Mouse (Mus musculus): ENCODE measurements around the gene Abl2.
"Not testable (repeated sequence)": the region's sequence is repeated elsewhere in the genome, so short reads cannot be mapped to it uniquely, and the experiment has no call there.

Abl2 gene

GRCm38 (mm10) chr1:156630965-156631364, 72.4 kb downstream of the Abl2 start:
- CTCF ChIA-PET: interaction anchor here (0.6 to 0.9 kb wide), 2 partner anchors 9 to 97 kb away, joined by 3 to 7 read pairs; no protein-coding TSS in a partner anchor

GRCm38 (mm10) chr1:156633095-156633494, 74.5 kb downstream of the Abl2 start:
- CTCF ChIA-PET: interaction anchor here (1.3 kb wide), 1 partner anchor 96 kb away, joined by 4 read pairs; no protein-coding TSS in a partner anchor

GRCm38 (mm10) chr1:156635148-156635547, 76.6 kb downstream of the Abl2 start:
- CTCF ChIA-PET: interaction anchor here (0.6 kb wide), 1 partner anchor 194 kb away, joined by 3 read pairs; no protein-coding TSS in a partner anchor

- CTCF ChIA-PET: no interaction called here
Measured at GRCm38 (mm10) chr1:156639455-156639854, 80.9 kb downstream of the Abl2 start.

GRCm38 (mm10) chr1:156640577-156640976, 82.0 kb downstream of the Abl2 start:
- CTCF ChIA-PET: interaction anchor here (0.5 kb wide), 1 partner anchor 946 kb away, joined by 3 read pairs; no protein-coding TSS in a partner anchor

GRCm38 (mm10) chr1:156641808-156642207, 83.2 kb downstream of the Abl2 start:
- CTCF ChIA-PET: interaction anchor here (0.6 kb wide), 1 partner anchor 66 kb away, joined by 3 read pairs; no protein-coding TSS in a partner anchor

GRCm38 (mm10) chr1:156642813-156643212, 84.2 kb downstream of the Abl2 start:
- CTCF ChIA-PET: no interaction called here

GRCm38 (mm10) chr1:156644061-156644460, 85.5 kb downstream of the Abl2 start:
- CTCF ChIA-PET: interaction anchor here (0.6 kb wide), 1 partner anchor 291 kb away, joined by 3 read pairs; no protein-coding TSS in a partner anchor

GRCm38 (mm10) chr1:156644780-156645523, 86.4 kb downstream of the Abl2 start:
- CTCF ChIA-PET: no interaction called here

- CTCF ChIA-PET: no interaction called here
Measured at GRCm38 (mm10) chr1:156645971-156646370, 87.4 kb downstream of the Abl2 start.

GRCm38 (mm10) chr1:156648705-156649104, 90.1 kb downstream of the Abl2 start:
- CTCF ChIA-PET: interaction anchor here (0.5 kb wide), 1 partner anchor 56 kb away, joined by 4 read pairs; no protein-coding TSS in a partner anchor

GRCm38 (mm10) chr1:156650631-156651030, 92.0 kb downstream of the Abl2 start:
- CTCF ChIA-PET: no interaction called here

GRCm38 (mm10) chr1:156652189-156652822, 93.7 kb downstream of the Abl2 start:
- CTCF ChIA-PET: interaction anchor here (0.6 to 1.1 kb wide), 4 partner anchors 12 to 718 kb away, joined by 3 to 9 read pairs (median 4); no protein-coding TSS in a partner anchor

- CTCF ChIA-PET: no interaction called here
Measured at GRCm38 (mm10) chr1:156654735-156655530, 96.3 kb downstream of the Abl2 start.

- CTCF ChIA-PET: no interaction called here
Measured at GRCm38 (mm10) chr1:156657523-156657922, 98.9 kb downstream of the Abl2 start.

GRCm38 (mm10) chr1:156658676-156659075, 100.1 kb downstream of the Abl2 start:
- CTCF ChIA-PET: no interaction called here

- CTCF ChIA-PET: no interaction called here
Measured at GRCm38 (mm10) chr1:156659906-156660659, 101.5 kb downstream of the Abl2 start.

- CTCF ChIA-PET: not testable (repeated sequence)
Measured at GRCm38 (mm10) chr1:156660660-156661236, 102.2 kb downstream of the Abl2 start.

- CTCF ChIA-PET: interaction anchor here (0.5 kb wide), 1 partner anchor 193 kb away, joined by 5 read pairs; no protein-coding TSS in a partner anchor
Measured at GRCm38 (mm10) chr1:156665777-156666176, 107.2 kb downstream of the Abl2 start.

- CTCF ChIA-PET: no interaction called here
Measured at GRCm38 (mm10) chr1:156667141-156667926, 108.7 kb downstream of the Abl2 start.
